ENCODE assay signal across 8 mouse cellular contexts in the genomic region with DNA sequence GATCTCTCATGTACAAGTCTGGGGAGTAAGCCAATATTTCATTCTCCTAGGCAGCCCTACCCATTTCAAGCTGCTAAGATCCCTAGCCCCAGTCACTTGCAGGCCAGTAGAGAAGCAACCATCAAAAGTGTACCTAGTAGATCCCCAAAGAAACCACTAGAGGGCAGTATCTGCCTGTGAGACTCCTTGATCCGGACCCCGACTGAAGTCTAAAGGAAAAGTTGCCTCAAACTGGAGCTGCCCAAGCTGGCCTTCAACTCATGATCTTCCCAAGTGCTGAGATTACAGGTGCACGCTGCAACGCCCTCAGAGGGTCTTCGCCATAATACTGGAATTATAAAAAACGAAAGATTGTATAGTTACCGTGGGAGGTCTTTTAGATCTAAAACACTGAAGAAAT. TPM values are rescaled to one million over a fixed set of nuclear protein-coding genes. Genes with fewer than 3 reads are reported as not detected.
DNase-seq lines count a peak whose midpoint lies in the region; ATAC-seq and TF ChIP-seq lines count a peak whose summit lies in the region.
"Had no signal": no experiment of that assay in that cellular context is flagged by ENCODE, and none has a peak within 500 bp of the region (broad histone marks: within the 10 kb centered on the region; RNA-seq: fewer than 3 reads in every experiment).

No protein-coding gene starts in this region.

- no peaks in the 10 kb centered on the region for H3K27me3 ChIP-seq in ES-Bruce4 (ENCODE audit: control insufficient read depth, insufficient read depth, low read length, poor library complexity, severe bottlenecking)
- H3K27me3 ChIP-seq in lung, embryonic 16.5 days (ENCODE audit: control insufficient read depth, insufficient read depth, low read depth, low read length) = no peaks in the 10 kb centered on the region
- H3K27me3 ChIP-seq: limb, embryonic 15.5 days had no signal

- H3K4me2 ChIP-seq in lung, embryonic 16.5 days (ENCODE audit: low read depth, low read length) = no peak overlapping the region
- H3K4me2 ChIP-seq: limb, embryonic 15.5 days had no signal

- ATAC-seq in lung, embryonic 16.5 days (ENCODE audit: low read depth) = peak; percentile 79

- intact Hi-C loops in heart, postnatal 10 days (cut with DNase I) = loop anchor here (1.0 to 5.0 kb wide), 2 partner anchors 42 to 62 kb away; no protein-coding TSS in a partner anchor

- no peaks in the 10 kb centered on the region for H3K36me3 ChIP-seq in ES-Bruce4 (ENCODE audit: control insufficient read depth, insufficient read depth, low read length, poor library complexity, severe bottlenecking)
- H3K36me3 ChIP-seq in lung, embryonic 16.5 days (ENCODE audit: control insufficient read depth, insufficient read depth, low read length) = no peaks in the 10 kb centered on the region
- H3K36me3 ChIP-seq: limb, embryonic 15.5 days had no signal

- no peaks in the 10 kb centered on the region for H3K4me1 ChIP-seq in ES-Bruce4 (ENCODE audit: control insufficient read depth, insufficient read depth, low read length)
- no peaks in the 10 kb centered on the region for H3K4me1 ChIP-seq in lung, embryonic 16.5 days (replicated peaks; ENCODE audit: control insufficient read depth, insufficient read depth, low read length)
- H3K4me1 ChIP-seq: limb, embryonic 15.5 days had no signal

- DNase-seq in ZHBTc4 (ENCODE audit: low read depth, low spot score) = peak; percentile 83
- DNase-seq in embryo, embryonic 11 days = peak; percentile 85
- peak; percentile 78 to 81 for DNase-seq in heart, postnatal 10 days
- peak; percentile 36 to 81 for DNase-seq in layer of hippocampus, adult 18-20 months (ENCODE audit: low spot score in 2 of 2)
- DNase-seq in retina, postnatal 1 day = peak; percentile 86

- no peak for TF ChIP-seq EP300 in ES-Bruce4 (IDR thresholded peaks at IDR 0.05; ENCODE audit: insufficient read depth, low read depth, low read length)

- H3K9me3 ChIP-seq in ES-Bruce4 (replicated peaks; ENCODE audit: control insufficient read depth, insufficient read depth, low read length, poor library complexity, severe bottlenecking) = no peaks in the 10 kb centered on the region
- no peaks in the 10 kb centered on the region for H3K9me3 ChIP-seq in lung, embryonic 16.5 days (ENCODE audit: control insufficient read depth, low read length)
- H3K9me3 ChIP-seq: limb, embryonic 15.5 days had no signal

- no peak overlapping the region for H3K27ac ChIP-seq in ES-Bruce4 (ENCODE audit: insufficient read depth, low read length)
- H3K27ac ChIP-seq in lung, embryonic 16.5 days (ENCODE audit: low read length) = no peak overlapping the region
- H3K27ac ChIP-seq: limb, embryonic 15.5 days had no signal

- H3K9ac ChIP-seq in ES-Bruce4 (ENCODE audit: low read depth, poor library complexity, severe bottlenecking) = no peak overlapping the region
- no peak overlapping the region for H3K9ac ChIP-seq in lung, embryonic 16.5 days (ENCODE audit: low read length)
- H3K9ac ChIP-seq: limb, embryonic 15.5 days had no signal

- no peak overlapping the region for H3K4me3 ChIP-seq in ES-Bruce4 (ENCODE audit: low read depth, low read length)
- no peak overlapping the region for H3K4me3 ChIP-seq in lung, embryonic 16.5 days (ENCODE audit: low read length)
- H3K4me3 ChIP-seq: limb, embryonic 15.5 days had no signal

- WGBS in lung, embryonic 16.5 days = 8% methylated on average over 7 of the region's 7 CpGs

- TF ChIP-seq CTCF in ES-Bruce4 (IDR thresholded peaks at IDR 0.05; ENCODE audit: low read depth, low read length) = peak; percentile 63

- no peak for TF ChIP-seq POLR2A in ES-Bruce4 (IDR thresholded peaks at IDR 0.05; ENCODE audit: insufficient read depth, low read length)

RNA-seq across cellular contexts. Expression of a gene that starts 7.3 kb away (rescaled TPM):
- not detected in 2 replicates for polyA plus RNA-seq in ES-Bruce4 (2011; ENCODE audit: insufficient read depth, insufficient read length, low read depth, missing spikeins)
- not detected for total RNA-seq in heart, postnatal 10 days (2021)
- total RNA-seq in layer of hippocampus, adult 18-20 months (2021) = not detected
- polyA plus RNA-seq in lung, embryonic 16.5 days (2015; fragmentation: Nextera tagmentation; extraction: Ambion mirVana) = 1.2 and 3.7 TPM in 2 replicates

RNA-seq across cellular contexts. Expression of a gene that starts 11.2 kb away (rescaled TPM):
- 1.2 and 1.3 TPM in 2 replicates for polyA plus RNA-seq in ES-Bruce4 (2011; ENCODE audit: insufficient read depth, insufficient read length, low read depth, missing spikeins)
- total RNA-seq in heart, postnatal 10 days (2021) = 10 to 100 TPM; 12.9 to 15.3 TPM
- under 1 TPM; 0.74 to 0.79 TPM for total RNA-seq in layer of hippocampus, adult 18-20 months (2021)
- polyA plus RNA-seq in lung, embryonic 16.5 days (2015; fragmentation: Nextera tagmentation; extraction: Ambion mirVana) = 8.4 and 8.6 TPM in 2 replicates

RNA-seq across cellular contexts. Expression of a gene that starts 11.4 kb away (rescaled TPM):
- polyA plus RNA-seq in ES-Bruce4 (2011; ENCODE audit: insufficient read depth, insufficient read length, low read depth, missing spikeins) = not detected in 2 replicates
- not detected for total RNA-seq in heart, postnatal 10 days (2021)
- total RNA-seq in layer of hippocampus, adult 18-20 months (2021) = not detected
- polyA plus RNA-seq in lung, embryonic 16.5 days (2015; fragmentation: Nextera tagmentation; extraction: Ambion mirVana) = not detected in 2 replicates
- polyA plus RNA-seq: limb, embryonic 15.5 days had no signal

RNA-seq across cellular contexts. Expression of a gene that starts 16.4 kb away (rescaled TPM):
- polyA plus RNA-seq in ES-Bruce4 (2011; ENCODE audit: insufficient read depth, insufficient read length, low read depth, missing spikeins) = not detected in 2 replicates
- total RNA-seq in heart, postnatal 10 days (2021) = not detected
- not detected for total RNA-seq in layer of hippocampus, adult 18-20 months (2021)
- polyA plus RNA-seq in lung, embryonic 16.5 days (2015; fragmentation: Nextera tagmentation; extraction: Ambion mirVana) = not detected in 2 replicates
- polyA plus RNA-seq: limb, embryonic 15.5 days had no signal

RNA-seq across cellular contexts. Expression of a gene that starts 35.5 kb away (rescaled TPM):
- polyA plus RNA-seq in ES-Bruce4 (2011; ENCODE audit: insufficient read depth, insufficient read length, low read depth, missing spikeins) = not detected in 2 replicates
- total RNA-seq in heart, postnatal 10 days (2021) = not detected
- total RNA-seq in layer of hippocampus, adult 18-20 months (2021) = not detected
- polyA plus RNA-seq in lung, embryonic 16.5 days (2015; fragmentation: Nextera tagmentation; extraction: Ambion mirVana) = not detected in 2 replicates
- polyA plus RNA-seq: limb, embryonic 15.5 days had no signal

Comparison
In these comparisons a context has a peak if more than half of its experiments do, and no peak if none do; other contexts are left out.
1. RNA of a gene that starts 11.2 kb away (total RNA-seq): 12.9 to 15.3 TPM in heart, postnatal 10 days; 0.74 to 0.79 TPM in layer of hippocampus, adult 18-20 months; every median in the first group is over 4 times any median in the second.
2. Peak in every context shown above with its lines, with median percentiles within 50 percentile points of each other: DNase-seq.